Mouse (Mus musculus) layer of hippocampus, adult 11-12 months (tissue): ENCODE results near the gene Mlxip.

ENCODE experiments used
- DNase-seq: peaks from one replicate; pipeline ENCODE4 v3.0.0; 2022; ENCODE audit warnings: low spot score

Mlxip gene

GRCm38 (mm10) chr5:123394303-123394956 lies at the start of gene Mlxip:
TSS of gene Mlxip (plus strand) at chr5:123394798.
- DNase-seq, result peak; percentile 89

GRCm38 (mm10) chr5:123344963-123345852 lies 49.4 kb upstream of the Mlxip start:
- DNase-seq, result peak; percentile 45

DNA sequence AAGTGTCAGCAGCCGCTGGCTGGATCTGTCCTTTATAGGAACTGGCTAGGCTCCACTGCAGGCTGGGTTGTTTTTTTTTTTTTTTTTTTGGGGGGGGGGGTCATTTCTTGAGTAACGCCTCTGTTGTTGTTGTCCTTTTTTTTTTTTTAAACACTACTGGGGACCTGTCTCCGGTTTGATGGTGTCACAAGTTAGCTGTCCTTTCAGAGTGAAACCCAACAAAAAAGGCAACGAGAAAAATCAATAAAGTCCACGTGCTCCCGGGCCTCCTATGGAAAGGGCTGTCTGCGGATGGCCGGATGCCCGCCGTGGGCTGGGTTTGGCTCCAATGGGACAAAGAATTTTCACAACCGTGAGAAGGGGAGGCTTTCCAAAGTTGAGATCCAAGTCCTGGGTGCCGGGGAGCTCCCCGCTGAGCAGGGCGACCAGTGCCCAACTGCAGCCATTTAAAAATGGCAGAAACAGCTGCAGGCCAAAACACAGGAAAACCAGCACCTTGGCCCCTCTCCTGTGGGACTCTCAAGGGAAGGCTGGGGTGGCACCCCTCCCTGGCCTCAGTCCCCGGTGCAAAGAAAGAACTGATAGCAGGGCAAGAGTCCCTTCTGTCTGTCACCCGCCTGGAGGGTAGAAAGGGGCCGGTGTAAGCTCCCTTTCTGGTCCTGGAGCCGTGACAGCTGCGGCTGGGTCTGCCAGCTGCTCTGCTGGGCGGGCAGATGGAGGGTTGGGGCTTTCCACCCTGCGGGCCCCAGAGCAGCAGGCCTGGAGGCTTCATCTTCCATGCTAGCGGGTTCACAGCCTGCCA lies 48.5 kb upstream of the Mlxip start:
- peak; percentile 52 for DNase-seq

DNA sequence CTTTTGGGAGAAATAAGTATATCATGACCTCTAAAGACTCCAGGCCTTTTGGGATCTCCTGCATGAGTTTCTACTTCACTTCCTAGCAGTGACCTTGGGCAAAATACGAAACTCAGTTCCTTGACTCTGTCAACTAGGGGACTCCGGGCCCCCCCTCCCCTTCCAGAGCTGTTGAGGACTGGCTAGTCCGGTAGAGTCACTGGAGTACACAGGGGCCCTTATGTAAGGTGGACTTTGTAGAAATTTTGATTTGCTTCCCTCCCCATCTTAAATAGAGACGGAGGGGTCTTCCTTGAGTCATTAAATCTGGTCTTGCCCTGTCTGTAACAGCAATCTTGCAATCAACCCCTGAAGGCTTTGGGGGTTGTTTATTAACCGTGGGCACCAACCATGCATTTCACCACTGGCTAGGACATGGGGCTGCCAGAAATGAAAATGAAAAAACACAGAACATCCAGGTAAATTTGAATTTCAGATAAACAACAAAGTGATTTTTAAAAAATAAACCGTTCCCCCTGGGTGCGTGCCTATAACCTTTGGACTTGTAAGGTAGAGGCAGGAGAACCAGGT lies 47.8 kb upstream of the Mlxip start:
- no peak for DNase-seq

- no peak for DNase-seq
These were observed 46.6 kb upstream of the Mlxip start for GRCm38 (mm10) chr5:123347985-123348384.

DNA sequence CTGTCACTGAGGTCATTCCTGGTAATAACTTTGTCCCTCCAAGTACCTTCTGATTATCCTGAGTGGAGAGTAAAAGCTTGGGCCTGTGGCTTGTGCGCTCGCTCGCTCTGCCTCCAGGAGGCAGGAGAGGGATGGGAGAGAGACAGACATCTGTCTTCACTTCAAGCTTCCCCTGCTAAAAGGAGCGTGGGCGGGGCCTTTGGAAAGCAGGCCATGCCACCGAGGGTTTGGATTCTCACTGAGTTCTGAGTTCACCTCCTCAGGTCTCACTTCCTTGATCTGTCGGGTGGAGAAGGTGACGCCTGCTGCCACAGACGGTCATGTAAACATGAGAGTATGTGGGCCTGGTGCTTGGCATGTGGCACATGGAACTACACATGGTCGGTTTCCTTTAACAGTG lies 44.2 kb upstream of the Mlxip start:
- peak; percentile 56 for DNase-seq

DNA sequence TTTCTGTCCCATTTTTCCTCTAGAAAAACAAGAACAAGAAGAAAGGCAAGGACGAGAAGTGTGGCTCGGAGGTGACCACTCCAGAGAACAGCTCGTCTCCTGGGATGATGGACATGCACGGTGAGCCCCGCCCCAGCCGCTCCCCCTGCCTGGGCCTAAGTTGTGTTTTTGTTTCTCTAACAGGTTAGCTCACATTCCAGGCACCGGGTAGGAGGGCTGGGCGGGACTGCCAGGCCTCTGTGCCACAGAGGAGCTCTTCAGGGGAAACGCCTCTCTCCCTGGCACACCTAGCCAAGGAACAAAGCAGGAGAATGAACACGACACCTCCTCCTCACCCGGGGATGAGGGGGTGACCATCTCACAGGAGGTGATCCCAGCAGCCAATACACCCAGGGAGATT lies 38.7 kb upstream of the Mlxip start:
- no peak for DNase-seq

GRCm38 (mm10) chr5:123357253-123357652 lies 37.3 kb upstream of the Mlxip start:
- no peak for DNase-seq

GRCm38 (mm10) chr5:123359431-123359830 lies 35.2 kb upstream of the Mlxip start:
- DNase-seq, result no peak

DNA sequence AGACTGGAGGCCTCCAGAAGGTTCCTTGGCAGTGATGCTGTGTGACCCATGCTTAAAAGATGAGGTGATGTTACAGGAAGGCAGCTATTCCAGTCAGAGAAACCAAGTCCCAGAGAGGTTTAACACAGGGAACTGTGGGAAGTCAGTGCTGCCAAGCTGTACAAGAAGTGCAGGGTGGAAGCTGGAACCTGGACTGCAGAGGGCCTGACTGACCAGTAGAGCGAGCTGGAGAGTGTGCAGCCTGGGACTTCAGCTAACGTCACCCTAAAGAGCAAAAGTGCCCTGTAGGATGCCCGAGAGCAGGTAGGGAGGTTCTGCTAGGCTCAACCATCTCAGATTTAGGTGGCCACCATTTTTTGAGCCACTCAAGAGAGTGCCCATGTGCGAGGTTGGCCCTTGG lies 31.7 kb upstream of the Mlxip start:
- DNase-seq, result no peak

DNA sequence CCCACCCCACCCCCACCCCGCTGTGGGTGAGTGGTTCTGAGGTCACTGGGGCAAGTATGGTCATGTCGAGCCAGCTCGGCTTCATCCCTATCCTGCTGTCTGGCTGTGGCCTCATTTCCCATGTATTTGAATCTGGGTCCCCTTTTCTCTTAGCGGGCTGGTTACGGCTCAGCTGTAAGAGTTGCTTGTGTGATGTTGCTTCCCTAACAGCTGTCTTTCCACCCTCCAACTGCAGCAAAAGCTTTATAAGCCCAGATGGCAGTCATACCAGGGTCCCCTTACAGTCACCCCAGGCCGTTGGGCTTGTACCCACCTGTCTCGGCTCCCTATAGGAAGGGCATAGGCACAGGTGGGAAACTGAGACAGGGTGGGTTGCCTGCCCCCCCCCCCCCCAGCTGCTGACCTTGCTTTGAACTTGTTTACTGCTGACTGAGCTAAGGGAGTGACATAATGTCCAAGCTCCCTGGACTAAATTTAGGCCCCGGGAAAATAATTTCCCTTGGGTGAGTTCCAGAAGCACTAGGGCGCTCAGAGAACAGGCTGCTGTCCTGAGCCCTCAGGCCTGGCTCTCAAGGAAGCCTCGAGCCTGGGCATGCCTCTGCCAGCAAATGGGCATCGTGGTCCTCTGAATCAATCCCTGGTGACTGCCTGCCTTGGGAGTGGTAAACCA lies 30.2 kb upstream of the Mlxip start:
- no peak for DNase-seq

- no peak for DNase-seq
These were observed 25.6 kb upstream of the Mlxip start for GRCm38 (mm10) chr5:123368869-123369488.

DNA sequence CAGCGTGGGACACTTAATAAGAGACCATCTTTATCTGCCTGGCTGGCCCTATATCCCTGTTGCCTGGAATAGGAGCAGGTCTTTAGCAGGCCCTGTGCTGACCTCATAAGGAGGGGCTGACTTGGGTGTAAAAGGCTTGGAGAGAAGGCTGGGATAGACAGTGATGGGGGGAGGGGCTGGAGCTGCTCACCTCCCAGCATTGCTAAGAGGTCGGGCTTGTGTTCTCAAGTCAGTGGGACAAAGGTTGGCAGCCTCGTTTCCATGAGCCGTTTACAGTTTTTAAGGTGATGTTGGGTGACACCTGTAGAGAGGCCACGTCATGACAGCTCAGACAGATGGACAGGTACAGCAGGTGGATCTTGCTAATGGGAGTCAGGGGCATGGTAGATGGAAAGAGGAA lies 24.5 kb upstream of the Mlxip start:
- no peak for DNase-seq

DNA sequence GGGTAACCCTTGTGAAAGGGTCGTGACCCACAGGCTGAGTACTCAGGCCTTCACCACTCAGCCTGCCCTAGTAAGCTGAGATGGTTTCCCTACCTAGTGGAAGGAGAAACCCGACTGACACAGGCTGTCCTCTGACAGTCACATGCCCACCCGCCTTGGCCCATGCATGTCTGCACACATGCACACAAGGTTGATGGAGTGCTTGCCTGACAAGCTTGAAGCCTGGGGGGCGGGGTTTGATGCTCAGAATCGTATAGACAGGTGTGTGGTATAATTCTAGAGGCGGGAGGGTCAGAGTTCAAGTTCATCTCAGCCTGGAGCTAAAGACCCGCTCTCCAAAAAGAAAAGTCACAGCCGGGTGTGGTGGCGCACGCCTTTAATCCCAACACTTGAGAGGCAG lies 19.3 kb upstream of the Mlxip start:
- no peak for DNase-seq

DNA sequence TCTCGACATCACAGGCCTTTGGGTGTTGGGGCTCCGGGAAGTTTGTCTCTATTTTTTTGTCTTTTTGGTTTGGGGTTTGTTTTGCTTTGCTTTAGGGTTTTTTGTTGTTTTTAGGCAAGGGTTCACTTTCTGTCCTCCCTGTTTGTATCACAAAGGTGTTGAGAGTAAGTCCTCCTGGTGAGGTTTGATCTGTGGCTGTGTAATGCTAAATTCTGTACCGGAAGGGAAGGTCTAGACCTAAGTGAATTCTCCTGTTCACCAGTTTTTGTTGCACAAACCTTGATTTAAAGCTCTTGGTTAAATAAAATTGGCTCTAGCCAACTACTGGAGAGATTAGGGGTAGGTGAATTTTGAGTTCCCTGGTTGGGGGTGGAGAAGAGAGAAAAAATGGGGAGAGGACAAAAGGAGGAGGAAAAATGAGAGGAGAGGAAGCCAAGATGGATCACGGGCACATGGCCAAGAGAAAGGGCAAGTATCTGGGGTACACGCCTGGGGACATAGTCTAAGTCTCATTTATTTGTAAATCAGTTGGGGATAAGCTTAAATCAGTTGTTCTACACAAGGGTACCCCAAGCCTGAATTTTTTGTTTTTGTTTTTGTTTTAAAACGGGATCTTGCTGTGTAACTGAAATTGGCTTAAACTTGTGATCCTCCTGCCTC lies 18.7 kb upstream of the Mlxip start:
- DNase-seq, result no peak

GRCm38 (mm10) chr5:123376569-123376968 lies 18.0 kb upstream of the Mlxip start:
- peak; percentile 76 for DNase-seq

DNA sequence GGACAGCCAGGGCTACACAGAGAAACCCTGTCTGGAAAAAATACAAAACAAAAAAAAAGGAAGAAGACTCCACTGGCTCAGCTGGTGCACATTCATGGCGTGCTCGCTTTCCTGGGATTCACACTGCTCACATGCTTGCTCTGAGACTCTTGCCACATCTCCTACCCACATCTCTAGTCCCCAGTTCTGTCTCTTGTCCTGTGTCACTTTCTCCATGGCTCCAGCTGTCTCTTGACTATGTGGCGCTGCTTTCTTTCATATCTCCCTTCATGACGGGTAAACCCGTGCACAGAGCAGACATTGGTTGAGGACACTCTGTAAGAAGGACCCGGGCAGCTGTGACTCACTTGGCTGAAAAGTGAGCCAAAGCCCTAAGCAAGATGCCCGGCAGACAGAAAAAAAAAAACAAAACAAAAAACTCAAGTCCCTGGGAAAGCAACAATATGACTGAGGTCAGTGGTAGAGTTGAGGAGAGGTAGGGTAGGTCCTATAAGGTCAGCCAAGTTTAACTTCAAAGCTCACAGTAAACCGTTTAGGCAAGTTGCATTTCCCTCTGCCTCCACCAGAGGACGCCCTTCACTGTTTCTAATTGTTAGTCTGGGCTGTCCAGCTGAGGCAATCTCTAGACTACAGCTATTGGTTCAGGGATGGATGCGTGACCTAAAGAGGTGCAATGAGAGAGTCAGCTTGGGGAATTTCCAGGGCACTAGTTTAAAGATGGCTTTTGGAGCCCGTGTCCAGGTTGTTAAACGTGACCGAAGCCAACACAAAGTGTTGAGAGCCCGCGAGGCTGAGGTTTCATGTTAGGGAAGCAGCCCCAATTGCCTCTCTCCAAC lies 17.3 kb upstream of the Mlxip start:
- peak; percentile 83 for DNase-seq

DNA sequence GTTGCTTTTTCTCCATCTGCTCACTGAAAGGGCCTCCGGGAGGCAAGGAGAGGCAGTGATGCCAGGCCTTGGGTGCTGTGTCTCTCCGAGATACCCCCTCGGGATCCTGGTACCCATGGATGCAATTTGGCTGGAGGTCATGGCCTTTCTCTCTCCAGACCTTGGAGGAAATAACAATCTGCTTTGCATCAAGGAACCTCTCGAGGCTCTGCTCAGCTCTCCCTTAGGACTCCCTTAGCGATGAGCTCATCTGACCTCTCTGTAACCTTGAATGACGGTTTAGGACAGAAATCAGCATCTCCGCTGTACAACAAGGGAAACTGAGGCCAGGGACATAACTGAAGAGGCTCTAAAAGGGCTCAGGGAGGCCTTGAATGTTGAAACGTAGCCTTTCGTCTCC lies 15.9 kb upstream of the Mlxip start:
- no peak for DNase-seq

- DNase-seq, result no peak
These were observed 15.1 kb upstream of the Mlxip start for GRCm38 (mm10) chr5:123379504-123379931.

- DNase-seq, result no peak
These were observed 12.6 kb upstream of the Mlxip start for GRCm38 (mm10) chr5:123381968-123382367.
